Mouse (Mus musculus): ENCODE measurements around the gene Gm36028.

DNA sequence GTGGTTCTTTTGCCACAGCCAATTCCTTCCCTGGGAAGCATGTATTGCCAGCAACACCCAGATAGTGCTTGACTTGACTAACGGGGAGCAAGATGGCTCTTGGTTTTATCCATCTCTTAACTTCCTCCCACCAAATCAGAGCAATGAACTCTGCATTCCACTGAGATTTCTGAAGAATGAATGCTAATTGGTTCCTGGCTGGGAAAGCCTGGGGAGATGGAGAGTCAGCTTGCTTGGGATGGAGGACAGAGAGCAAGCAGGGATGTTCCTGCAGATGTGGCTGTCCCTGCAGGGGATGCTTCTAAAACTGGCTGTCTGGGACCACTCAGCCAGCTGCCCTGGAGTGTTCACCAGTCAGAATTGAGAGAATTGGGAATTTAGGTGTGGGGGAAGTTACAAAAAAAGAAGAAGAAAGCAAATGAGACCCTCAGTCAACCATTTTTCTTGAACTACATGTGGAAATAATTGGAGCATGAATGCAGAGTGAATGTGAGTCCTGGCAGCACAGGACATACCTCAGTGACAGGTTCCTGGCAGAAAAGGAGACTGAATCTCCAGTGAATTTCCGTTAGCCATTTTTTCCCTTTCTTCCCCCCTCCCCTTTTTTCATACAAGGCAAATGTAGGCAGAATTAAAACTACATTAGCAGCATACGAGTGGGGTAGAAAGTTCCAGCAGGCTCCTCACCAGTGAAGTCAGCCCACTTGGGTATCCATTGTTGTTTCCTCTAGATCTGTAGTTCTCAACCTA is 55.0 kb downstream of the Gm36028 start:
- TF ChIP-seq POLR2A (IDR thresholded peaks at IDR 0.05; ENCODE audit: borderline replicate concordance, extremely low read depth, insufficient read depth, insufficient read length, poor library complexity, severe bottlenecking) (no peak), CTCF (IDR thresholded peaks at IDR 0.05; ENCODE audit: borderline replicate concordance, extremely low read depth, insufficient read depth, insufficient read length) (no peak)
